Mouse (Mus musculus) ES-E14 (cell line): ENCODE measurements around the gene 4930402H24Rik. TPM values are rescaled to one million over a fixed set of nuclear protein-coding genes. Genes with fewer than 3 reads are reported as not detected.

Source experiments
- DNase-seq: peaks from one replicate; pipeline ENCODE4 v3.0.0-alpha.2; 2013; ENCODE audit warnings: low read depth, low spot score
- H3K27ac ChIP-seq: 2 replicates; pipeline ENCODE4 v1.5.1; 2012; ENCODE audit warnings: low read depth, mild to moderate bottlenecking, low read length, moderate library complexity, mixed read lengths; ENCODE audit not compliant: poor library complexity, insufficient read depth, severe bottlenecking
- H3K36me3 ChIP-seq: 2 replicates; pipeline ENCODE4 v1.6.1; 2012; ENCODE audit warnings: mild to moderate bottlenecking, low read length, moderate library complexity, mixed read lengths; ENCODE audit not compliant: control insufficient read depth, poor library complexity, insufficient read depth, severe bottlenecking
- H3K4me1 ChIP-seq, 2 experiments: fragments of 150-350 bp in 1 of 2; sonication (generic) in 1 of 2; 2 replicates each; pipeline ENCODE4 v1.6.1; 2012; ENCODE audit warnings: low read length in 2 of 2, mild to moderate bottlenecking in 1 of 2, mixed read lengths in 1 of 2; ENCODE audit not compliant: control insufficient read depth in 2 of 2, insufficient read depth in 2 of 2, poor library complexity in 1 of 2
- H3K4me3 ChIP-seq, 2 experiments: fragments of 150-350 bp in 1 of 2; sonication (generic) in 1 of 2; 2 replicates each; pipeline ENCODE4 v1.5.1; 2012; ENCODE audit warnings: low read length in 2 of 2, low read depth in 1 of 2, mild to moderate bottlenecking in 1 of 2, mixed read lengths in 1 of 2; ENCODE audit not compliant: insufficient read depth in 1 of 2, poor library complexity in 1 of 2, severe bottlenecking in 1 of 2
- H3K9ac ChIP-seq: 2 replicates; pipeline ENCODE4 v1.6.1; 2012; ENCODE audit warnings: low read depth, mild to moderate bottlenecking, low read length, mixed read lengths; ENCODE audit not compliant: poor library complexity, insufficient read depth, severe bottlenecking
- H3K9me3 ChIP-seq: fragments of 150-350 bp; sonication (generic); 2 replicates; pipeline ENCODE4 v1.6.1; 2012; ENCODE audit warnings: low read depth, mild to moderate bottlenecking, low read length; ENCODE audit not compliant: control insufficient read depth, insufficient read depth
- CHD2 ChIP-seq: IDR thresholded peaks from 2 replicates; pipeline ENCODE4 v1.6.1; 2014; ENCODE audit warnings: mild to moderate bottlenecking, low read depth, low read length, inconsistent platforms
- HCFC1 ChIP-seq: IDR thresholded peaks from 2 replicates; pipeline ENCODE4 v1.6.1; 2012; ENCODE audit warnings: low read length, inconsistent platforms, borderline replicate concordance; ENCODE audit not compliant: insufficient read depth
- MAFK ChIP-seq: IDR thresholded peaks from 2 replicates; pipeline ENCODE4 v1.6.1; 2014; ENCODE audit warnings: mild to moderate bottlenecking, low read depth, low read length, inconsistent platforms; ENCODE audit not compliant: insufficient read depth
- ZC3H11A ChIP-seq: IDR thresholded peaks from 2 replicates; pipeline ENCODE4 v1.6.1; 2012; ENCODE audit warnings: low read depth, mild to moderate bottlenecking, inconsistent platforms, low read length, borderline replicate concordance
- ZNF384 ChIP-seq: IDR thresholded peaks from 2 replicates; pipeline ENCODE4 v1.6.1; 2012; ENCODE audit warnings: low read depth, low read length, inconsistent platforms
- in situ Hi-C, 2 experiments: fragments of 600-800 bp; cut with MboI; formaldehyde crosslinking; loops; one replicate each; pipeline ENCODE4 v1.15.1; 2025; ENCODE audit warnings: low sequenced_read_pairs in 2 of 2, inconsistent platforms in 1 of 2; ENCODE audit not compliant: unreplicated experiment in 2 of 2
- total RNA-seq: library from RNA; depleted of rRNA; stranded (reverse); fragments of 300-350 nt; gene quantifications from 2 replicates; pipeline ENCODE4 v1.2.3, GENCODE M21; 2012

4930402H24Rik gene
- total RNA-seq, 1 experiment = 11.9 TPM

GRCm38 (mm10) chr2:130765396-130765795 is 140.8 kb downstream of the 4930402H24Rik start:
- no peak for TF ChIP-seq CHD2
- no peak for TF ChIP-seq HCFC1
- TF ChIP-seq ZNF384 = no peak
- TF ChIP-seq MAFK = no peak
- no peak for TF ChIP-seq ZC3H11A
- no peak overlapping the region for H3K4me3 ChIP-seq
- no peaks in the 10 kb centered on the region for H3K9me3 ChIP-seq
- no peak overlapping the region for H3K27ac ChIP-seq
- in situ Hi-C loops = no loop called here
- H3K4me1 ChIP-seq = no peaks in the 10 kb centered on the region
- DNase-seq = no peak
- peaks cover 2% of the 10 kb centered on the region; the same call in 1 of the 2 replicates for H3K36me3 ChIP-seq
- H3K9ac ChIP-seq = no peak overlapping the region

- Histone ChIP-seq H3K9ac (no peak overlapping the region), H3K4me1 (no peaks in the 10 kb centered on the region), H3K27ac (no peak overlapping the region), H3K36me3 (no peaks in the 10 kb centered on the region), H3K4me3 (no peak overlapping the region), H3K9me3 (no peaks in the 10 kb centered on the region)
- no peak for DNase-seq
- in situ Hi-C loops = no loop called here
- TF ChIP-seq MAFK (no peak), HCFC1 (no peak), CHD2 (no peak), ZNF384 (no peak), ZC3H11A (no peak)
These were observed 145.3 kb downstream of the 4930402H24Rik start for GRCm38 (mm10) chr2:130760876-130761275.

GRCm38 (mm10) chr2:130755061-130755607 is 151.1 kb downstream of the 4930402H24Rik start:
- TF ChIP-seq MAFK (peak; percentile 69), HCFC1 (no peak)
- Histone ChIP-seq H3K27ac (no peak overlapping the region), H3K36me3 (no peaks in the 10 kb centered on the region), H3K9me3 (no peaks in the 10 kb centered on the region), H3K9ac (no peak overlapping the region), H3K4me3 (no peak overlapping the region), H3K4me1 (peaks cover 0 to 6% of the 10 kb centered on the region in 2 experiments; a peak in 1 of 4 replicates)
- DNase-seq = no peak
- in situ Hi-C loops = no loop called here

GRCm38 (mm10) chr2:130754596-130754995 is 151.6 kb downstream of the 4930402H24Rik start:
- TF ChIP-seq ZNF384 (no peak), CHD2 (no peak), ZC3H11A (no peak), HCFC1 (no peak), MAFK (no peak)
- Histone ChIP-seq H3K27ac (no peak overlapping the region), H3K9me3 (no peaks in the 10 kb centered on the region), H3K9ac (no peak overlapping the region), H3K36me3 (no peaks in the 10 kb centered on the region), H3K4me1 (peaks cover 0 to 6% of the 10 kb centered on the region in 2 experiments; a peak in 1 of 4 replicates), H3K4me3 (no peak overlapping the region)
- in situ Hi-C loops = no loop called here
- no peak for DNase-seq

GRCm38 (mm10) chr2:130750449-130750848 is 155.8 kb downstream of the 4930402H24Rik start:
- peaks cover 7% of the 10 kb centered on the region; the same call in 1 of the 2 replicates for H3K36me3 ChIP-seq
- no peak for TF ChIP-seq HCFC1
- TF ChIP-seq CHD2 = no peak
- no peak for TF ChIP-seq ZNF384
- TF ChIP-seq MAFK = no peak
- TF ChIP-seq ZC3H11A = no peak
- H3K9ac ChIP-seq = no peak overlapping the region
- peaks cover 0 to 5% of the 10 kb centered on the region in 2 experiments; a peak in 1 of 4 replicates for H3K4me1 ChIP-seq
- H3K27ac ChIP-seq = no peak overlapping the region
- peak overlapping the region in 1 of 2 experiments; percentile 50; a peak in 2 of 4 replicates for H3K4me3 ChIP-seq
- H3K9me3 ChIP-seq = no peaks in the 10 kb centered on the region
- in situ Hi-C loops = no loop called here
- DNase-seq = peak; percentile 71
